Mouse (Mus musculus): ENCODE data around the gene Phldb1. TPM values are rescaled to one million over a fixed set of nuclear protein-coding genes. Genes with fewer than 3 reads are reported as not detected.
A peak's percentile ranks its signal among the peaks of the same experiment; 100 is the strongest.

Phldb1 gene
- total and polyA plus RNA-seq, 2 experiments from 2014 or later = 35.3 to 152 TPM

DNA sequence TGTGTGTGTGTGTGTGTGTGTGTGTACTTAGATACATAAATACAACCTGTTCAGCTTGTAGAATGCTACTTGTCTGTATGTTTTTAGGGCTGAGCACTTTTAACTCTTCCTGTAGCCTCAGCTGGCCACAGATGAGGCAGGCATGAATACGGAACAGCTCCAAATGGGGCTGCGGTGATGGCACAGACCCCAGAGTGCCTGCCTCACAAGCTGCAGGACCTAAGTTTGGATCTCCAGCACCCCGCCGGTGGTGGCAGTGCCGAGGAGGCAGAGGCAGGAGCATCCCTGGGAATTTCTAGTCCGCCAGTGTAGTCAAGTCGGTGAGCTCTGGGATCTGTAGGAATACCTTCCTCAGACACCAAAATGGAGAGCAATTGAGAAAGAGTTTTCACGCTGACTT is 88.0 kb downstream of the Phldb1 start:
- DNase-seq (ENCODE audit: low spot score) = no peak
- no peaks in the 10 kb centered on the region for H3K36me3 ChIP-seq (ENCODE audit: insufficient read depth, low read length)
- no peak overlapping the region for H3K9ac ChIP-seq (replicated peaks; ENCODE audit: low read length)
- no peak for TF ChIP-seq CTCF (IDR thresholded peaks at IDR 0.05; ENCODE audit: low read depth)
- no peak for ATAC-seq
- no peaks in the 10 kb centered on the region for H3K4me1 ChIP-seq (ENCODE audit: insufficient read depth, low read length)
- no peak overlapping the region for H3K4me3 ChIP-seq (ENCODE audit: low read length)
- 91% methylated on average over 8 of the region's 8 CpGs for WGBS
- no peaks in the 10 kb centered on the region for H3K27me3 ChIP-seq (ENCODE audit: insufficient read depth, low read length)
- H3K27ac ChIP-seq = no peak overlapping the region
- H3K4me2 ChIP-seq (ENCODE audit: low read depth, low read length) = no peak overlapping the region
- no peaks in the 10 kb centered on the region for H3K9me3 ChIP-seq (ENCODE audit: low read length)

- no peak for TF ChIP-seq CTCF (IDR thresholded peaks at IDR 0.05; ENCODE audit: low read depth)
- no peak overlapping the region for H3K27ac ChIP-seq
- H3K36me3 ChIP-seq (ENCODE audit: insufficient read depth, low read length) = no peaks in the 10 kb centered on the region
- H3K9ac ChIP-seq (replicated peaks; ENCODE audit: low read length) = no peak overlapping the region
- H3K9me3 ChIP-seq (ENCODE audit: low read length) = no peaks in the 10 kb centered on the region
- no peak overlapping the region for H3K4me2 ChIP-seq (ENCODE audit: low read depth, low read length)
- H3K4me1 ChIP-seq (ENCODE audit: insufficient read depth, low read length) = no peaks in the 10 kb centered on the region
- ATAC-seq (no peak), DNase-seq (ENCODE audit: low spot score) (no peak)
- WGBS = 86% methylated on average over 6 of the region's 6 CpGs
- H3K4me3 ChIP-seq (ENCODE audit: low read length) = no peak overlapping the region
- H3K27me3 ChIP-seq (ENCODE audit: insufficient read depth, low read length) = no peaks in the 10 kb centered on the region
These were observed 88.6 kb downstream of the Phldb1 start for GRCm38 (mm10) chr9:44646366-44646765.

GRCm38 (mm10) chr9:44645924-44646323 is 89.1 kb downstream of the Phldb1 start:
- Histone ChIP-seq H3K27ac (no peak overlapping the region), H3K4me2 (ENCODE audit: low read depth, low read length) (no peak overlapping the region), H3K4me3 (ENCODE audit: low read length) (no peak overlapping the region), H3K4me1 (ENCODE audit: insufficient read depth, low read length) (no peaks in the 10 kb centered on the region), H3K27me3 (ENCODE audit: insufficient read depth, low read length) (no peaks in the 10 kb centered on the region), H3K9me3 (ENCODE audit: low read length) (no peaks in the 10 kb centered on the region), H3K9ac (replicated peaks; ENCODE audit: low read length) (no peak overlapping the region), H3K36me3 (ENCODE audit: insufficient read depth, low read length) (no peaks in the 10 kb centered on the region)
- no peak for TF ChIP-seq CTCF (IDR thresholded peaks at IDR 0.05; ENCODE audit: low read depth)
- ATAC-seq (no peak), DNase-seq (ENCODE audit: low spot score) (no peak)
- WGBS = 72% methylated on average over 15 of the region's 15 CpGs

DNA sequence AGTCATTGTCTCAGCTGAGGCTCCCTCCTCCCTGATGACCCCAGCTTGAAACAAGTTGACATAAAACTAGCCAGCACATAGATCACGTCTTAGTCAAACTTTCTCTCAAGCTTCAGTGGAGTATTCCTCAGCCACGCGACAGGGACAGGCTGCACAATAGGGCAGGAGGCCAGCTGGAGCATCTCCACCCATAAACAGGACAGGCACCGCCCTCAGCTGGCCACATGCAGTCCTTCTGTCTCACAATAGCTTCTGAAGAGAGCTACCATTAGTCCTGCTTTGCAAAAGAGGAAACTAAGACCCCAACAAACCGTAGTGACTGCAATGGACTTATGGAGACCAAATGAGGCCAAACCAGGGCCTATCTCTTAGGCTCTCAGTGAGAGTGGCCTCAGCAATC is 89.5 kb downstream of the Phldb1 start:
- no peaks in the 10 kb centered on the region for H3K36me3 ChIP-seq (ENCODE audit: insufficient read depth, low read length)
- H3K9me3 ChIP-seq (ENCODE audit: low read length) = no peaks in the 10 kb centered on the region
- TF ChIP-seq CTCF (IDR thresholded peaks at IDR 0.05; ENCODE audit: low read depth) = no peak
- DNase-seq (ENCODE audit: low spot score) (peak; percentile 38), ATAC-seq (no peak)
- no peak overlapping the region for H3K27ac ChIP-seq
- WGBS = 40% methylated on average over 5 of the region's 5 CpGs
- no peak overlapping the region for H3K9ac ChIP-seq (replicated peaks; ENCODE audit: low read length)
- H3K4me1 ChIP-seq (ENCODE audit: insufficient read depth, low read length) = no peaks in the 10 kb centered on the region
- no peak overlapping the region for H3K4me2 ChIP-seq (ENCODE audit: low read depth, low read length)
- H3K27me3 ChIP-seq (ENCODE audit: insufficient read depth, low read length) = no peaks in the 10 kb centered on the region
- no peak overlapping the region for H3K4me3 ChIP-seq (ENCODE audit: low read length)

- DNase-seq (ENCODE audit: low spot score) (no peak), ATAC-seq (no peak)
- WGBS = 85% methylated on average over 2 of the region's 2 CpGs
- Histone ChIP-seq H3K27ac (no peak overlapping the region), H3K36me3 (ENCODE audit: insufficient read depth, low read length) (no peaks in the 10 kb centered on the region), H3K4me3 (ENCODE audit: low read length) (no peak overlapping the region), H3K4me2 (ENCODE audit: low read depth, low read length) (no peak overlapping the region), H3K27me3 (ENCODE audit: insufficient read depth, low read length) (no peaks in the 10 kb centered on the region), H3K4me1 (ENCODE audit: insufficient read depth, low read length) (no peaks in the 10 kb centered on the region), H3K9ac (replicated peaks; ENCODE audit: low read length) (no peak overlapping the region), H3K9me3 (ENCODE audit: low read length) (no peaks in the 10 kb centered on the region)
- no peak for TF ChIP-seq CTCF (IDR thresholded peaks at IDR 0.05; ENCODE audit: low read depth)
These were observed 90.8 kb downstream of the Phldb1 start for GRCm38 (mm10) chr9:44644186-44644585.

- H3K4me2 ChIP-seq (ENCODE audit: low read depth, low read length) = no peak overlapping the region
These were observed 91.9 kb downstream of the Phldb1 start for GRCm38 (mm10) chr9:44643103-44643502.

GRCm38 (mm10) chr9:44641616-44642015 is 93.4 kb downstream of the Phldb1 start:
- Histone ChIP-seq H3K36me3 (ENCODE audit: insufficient read depth, low read length) (no peaks in the 10 kb centered on the region), H3K4me2 (ENCODE audit: low read depth, low read length) (no peak overlapping the region), H3K27me3 (ENCODE audit: insufficient read depth, low read length) (no peaks in the 10 kb centered on the region), H3K9me3 (ENCODE audit: low read length) (no peaks in the 10 kb centered on the region), H3K4me3 (ENCODE audit: low read length) (no peak overlapping the region), H3K9ac (replicated peaks; ENCODE audit: low read length) (no peak overlapping the region), H3K27ac (no peak overlapping the region), H3K4me1 (ENCODE audit: insufficient read depth, low read length) (no peaks in the 10 kb centered on the region)
- DNase-seq (ENCODE audit: low spot score) (no peak), ATAC-seq (no peak)
- WGBS = 89% methylated on average over 2 of the region's 2 CpGs
- no peak for TF ChIP-seq CTCF (IDR thresholded peaks at IDR 0.05; ENCODE audit: low read depth)

More at GRCm38 (mm10) chr9:44643103-44643502, 91.9 kb downstream of the Phldb1 start:
- H3K36me3 ChIP-seq (ENCODE audit: insufficient read depth, low read length) = no peaks in the 10 kb centered on the region
- no peaks in the 10 kb centered on the region for H3K27me3 ChIP-seq (ENCODE audit: insufficient read depth, low read length)
- H3K4me3 ChIP-seq (ENCODE audit: low read length) = no peak overlapping the region
- TF ChIP-seq CTCF (IDR thresholded peaks at IDR 0.05; ENCODE audit: low read depth) = no peak
- DNase-seq (ENCODE audit: low spot score) (no peak), ATAC-seq (no peak)
- no peak overlapping the region for H3K9ac ChIP-seq (replicated peaks; ENCODE audit: low read length)
- WGBS = 99% methylated on average over 7 of the region's 7 CpGs
- no peaks in the 10 kb centered on the region for H3K4me1 ChIP-seq (ENCODE audit: insufficient read depth, low read length)
- no peaks in the 10 kb centered on the region for H3K9me3 ChIP-seq (ENCODE audit: low read length)
- no peak overlapping the region for H3K27ac ChIP-seq
